Mouse (Mus musculus): Measurements from ENCODE around the gene Wdr44.

DNA sequence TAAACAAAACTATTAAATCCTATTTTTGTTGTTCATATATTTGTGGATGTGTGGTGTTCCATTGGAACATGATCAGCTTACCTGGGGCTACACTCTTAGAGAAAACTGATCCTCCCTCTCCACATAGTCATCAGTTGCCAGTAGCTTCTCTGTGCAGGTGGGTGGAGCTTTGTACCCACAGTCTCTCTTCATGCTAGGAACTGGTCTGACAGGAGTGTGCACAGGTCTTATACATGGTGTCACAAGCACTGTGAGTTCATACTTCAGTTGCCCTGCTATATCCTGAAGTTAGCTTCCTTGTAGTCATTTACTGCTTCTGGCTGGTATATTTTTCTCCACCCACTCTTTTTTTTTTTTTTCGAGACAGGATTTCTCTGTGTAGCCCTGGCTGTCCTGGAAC is 61.8 kb downstream of the Wdr44 start:
- TF ChIP-seq MAFK (IDR thresholded peaks at IDR 0.05; ENCODE audit: insufficient read depth, low read depth, low read length) (no peak), CHD2 (IDR thresholded peaks at IDR 0.05; ENCODE audit: low read depth, low read length) (no peak), ZNF384 (IDR thresholded peaks at IDR 0.05; ENCODE audit: low read depth, low read length) (no peak), ZC3H11A (IDR thresholded peaks at IDR 0.05; ENCODE audit: borderline replicate concordance, low read depth, low read length) (no peak), HCFC1 (IDR thresholded peaks at IDR 0.05; ENCODE audit: borderline replicate concordance, insufficient read depth, low read length) (no peak)
